Mouse (Mus musculus): Measurements from ENCODE around the gene Fyco1. TPM values are rescaled to one million over a fixed set of nuclear protein-coding genes. Genes with fewer than 3 reads are reported as not detected.

Fyco1 gene
- total and polyA plus RNA-seq, 2 experiments: 5.9 to 22.9 TPM

GRCm38 (mm10) chr9:123849976-123850695 lies 1.6 kb downstream of the Fyco1 start:
- Histone ChIP-seq H3K4me3 (ENCODE audit: insufficient read depth, low read depth, low read length) (peak overlapping the region; percentile 21; the same call in 1 of the 2 replicates), H3K79me2 (ENCODE audit: control insufficient read depth, insufficient read depth, low read length) (peaks cover 16% of the 10 kb centered on the region; the same call in 1 of the 2 replicates), H3K4me1 (ENCODE audit: control insufficient read depth, insufficient read depth, low read length) (peaks cover 11% of the 10 kb centered on the region), H3K9ac (ENCODE audit: low read depth, low read length) (peak overlapping the region; percentile 42), H3K27me3 (ENCODE audit: control insufficient read depth, insufficient read depth, low read length) (no peaks in the 10 kb centered on the region), H3K27ac (replicated peaks; ENCODE audit: insufficient read depth, low read depth, low read length) (peak overlapping the region; percentile 94), H3K36me3 (ENCODE audit: control insufficient read depth, insufficient read depth, low read length) (no peaks in the 10 kb centered on the region)
- WGBS: 8% methylated on average over 2 of the region's 2 CpGs
- no peak for TF ChIP-seq POLR2A (IDR thresholded peaks at IDR 0.05; ENCODE audit: extremely low read depth, insufficient read depth, low read length)
- DNase-seq (ENCODE audit: extremely low read depth, low read depth, low spot score): peak; percentile 63

DNA sequence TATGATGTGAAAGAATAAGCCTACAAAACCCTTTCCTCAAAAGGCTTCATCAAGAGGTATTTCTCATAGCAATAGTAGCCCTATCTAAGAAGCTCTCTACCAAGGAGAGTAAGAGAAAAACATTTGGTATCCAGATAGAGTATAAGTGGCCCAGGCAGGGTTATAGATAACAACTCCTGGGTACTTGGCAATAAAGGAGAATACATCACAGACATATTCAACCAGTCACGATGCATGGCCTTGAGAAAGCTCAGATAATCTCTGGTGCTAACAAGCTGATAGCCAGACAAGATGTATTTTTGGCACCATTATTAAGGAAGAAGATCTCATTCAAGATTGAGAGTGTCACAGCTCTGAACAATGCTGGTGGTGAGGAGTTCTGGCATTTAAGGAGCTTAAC lies 5.2 kb downstream of the Fyco1 start:
- no peak overlapping the region for H3K4me3 ChIP-seq (ENCODE audit: insufficient read depth, low read depth, low read length)
- WGBS: 67% methylated on average over 1 of the region's 1 CpGs
- peaks cover 16% of the 10 kb centered on the region; the same call in 1 of the 2 replicates for H3K79me2 ChIP-seq (ENCODE audit: control insufficient read depth, insufficient read depth, low read length)
- no peak for TF ChIP-seq CTCF (IDR thresholded peaks at IDR 0.05; ENCODE audit: low read depth, low read length)
- no peak for TF ChIP-seq POLR2A (IDR thresholded peaks at IDR 0.05; ENCODE audit: extremely low read depth, insufficient read depth, low read length)
- H3K27me3 ChIP-seq (ENCODE audit: control insufficient read depth, insufficient read depth, low read length): no peaks in the 10 kb centered on the region
- no peak overlapping the region for H3K9ac ChIP-seq (ENCODE audit: low read depth, low read length)
- DNase-seq (ENCODE audit: extremely low read depth, low read depth, low spot score): no peak
- no peak overlapping the region for H3K27ac ChIP-seq (replicated peaks; ENCODE audit: insufficient read depth, low read depth, low read length)
- peaks cover 8% of the 10 kb centered on the region for H3K4me1 ChIP-seq (ENCODE audit: control insufficient read depth, insufficient read depth, low read length)
- peaks cover 20% of the 10 kb centered on the region for H3K36me3 ChIP-seq (ENCODE audit: control insufficient read depth, insufficient read depth, low read length)

GRCm38 (mm10) chr9:123845120-123845519 lies 6.6 kb downstream of the Fyco1 start:
- Histone ChIP-seq H3K27me3 (ENCODE audit: control insufficient read depth, insufficient read depth, low read length) (no peaks in the 10 kb centered on the region), H3K4me1 (ENCODE audit: control insufficient read depth, insufficient read depth, low read length) (peaks cover 5% of the 10 kb centered on the region), H3K79me2 (ENCODE audit: control insufficient read depth, insufficient read depth, low read length) (peaks cover 15% of the 10 kb centered on the region; the same call in 1 of the 2 replicates), H3K4me3 (ENCODE audit: insufficient read depth, low read depth, low read length) (no peak overlapping the region), H3K9ac (ENCODE audit: low read depth, low read length) (no peak overlapping the region), H3K27ac (replicated peaks; ENCODE audit: insufficient read depth, low read depth, low read length) (no peak overlapping the region), H3K36me3 (ENCODE audit: control insufficient read depth, insufficient read depth, low read length) (peaks cover 33% of the 10 kb centered on the region)
- 61% methylated on average over 3 of the region's 3 CpGs for whole genome bisulfite sequencing
- TF ChIP-seq CTCF (IDR thresholded peaks at IDR 0.05; ENCODE audit: low read depth, low read length) (no peak), POLR2A (IDR thresholded peaks at IDR 0.05; ENCODE audit: extremely low read depth, insufficient read depth, low read length) (no peak)
- DNase-seq (ENCODE audit: extremely low read depth, low read depth, low spot score): no peak

DNA sequence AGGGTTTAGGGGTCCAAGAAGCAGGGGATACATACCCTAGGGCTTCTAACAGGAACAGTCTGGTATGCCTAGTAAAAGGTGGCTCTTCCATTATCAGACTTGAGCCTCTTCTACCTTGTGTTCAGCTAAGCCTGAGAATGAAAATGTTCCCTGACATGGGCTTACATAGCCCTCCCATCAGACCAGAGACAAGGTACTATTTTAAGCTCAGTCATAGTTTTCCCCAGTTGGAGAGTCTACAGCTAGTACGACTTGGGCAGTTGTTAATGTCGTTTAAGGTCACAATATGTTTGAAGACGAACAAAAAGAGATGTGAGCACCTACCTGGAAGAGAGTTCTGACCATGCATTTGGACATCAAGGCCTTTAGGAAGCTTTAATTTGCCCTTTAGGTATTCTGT lies 7.2 kb downstream of the Fyco1 start:
- Histone ChIP-seq H3K4me3 (ENCODE audit: insufficient read depth, low read depth, low read length) (no peak overlapping the region), H3K27me3 (ENCODE audit: control insufficient read depth, insufficient read depth, low read length) (no peaks in the 10 kb centered on the region), H3K27ac (replicated peaks; ENCODE audit: insufficient read depth, low read depth, low read length) (no peak overlapping the region), H3K36me3 (ENCODE audit: control insufficient read depth, insufficient read depth, low read length) (peaks cover 39% of the 10 kb centered on the region), H3K9ac (ENCODE audit: low read depth, low read length) (no peak overlapping the region), H3K79me2 (ENCODE audit: control insufficient read depth, insufficient read depth, low read length) (peaks cover 10% of the 10 kb centered on the region; the same call in 1 of the 2 replicates), H3K4me1 (ENCODE audit: control insufficient read depth, insufficient read depth, low read length) (no peaks in the 10 kb centered on the region)
- WGBS: 84% methylated on average over 3 of the region's 3 CpGs
- no peak for TF ChIP-seq CTCF (IDR thresholded peaks at IDR 0.05; ENCODE audit: low read depth, low read length)
- no peak for TF ChIP-seq POLR2A (IDR thresholded peaks at IDR 0.05; ENCODE audit: extremely low read depth, insufficient read depth, low read length)
- no peak for DNase-seq (ENCODE audit: extremely low read depth, low read depth, low spot score)

DNA sequence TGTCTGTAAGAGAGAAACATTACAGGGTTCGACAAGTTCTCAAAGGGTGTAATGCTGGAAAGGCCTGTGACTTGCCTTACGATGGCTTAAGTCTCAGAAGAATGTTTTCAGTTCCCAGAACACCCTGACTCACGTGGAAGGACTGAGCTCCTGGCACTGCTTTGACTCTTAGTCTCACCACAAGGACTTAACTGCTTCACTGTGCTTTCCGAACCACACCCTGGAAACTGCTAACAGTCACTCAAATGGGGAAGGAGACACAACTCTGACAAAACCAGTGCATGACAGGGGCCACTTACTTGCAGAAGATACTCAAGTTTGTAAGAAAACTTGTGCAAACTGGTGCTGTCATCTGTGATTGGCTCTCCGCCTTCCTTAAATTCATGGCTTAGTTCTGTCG lies 11.5 kb downstream of the Fyco1 start:
- no peak for DNase-seq (ENCODE audit: extremely low read depth, low read depth, low spot score)
- no peaks in the 10 kb centered on the region for H3K27me3 ChIP-seq (ENCODE audit: control insufficient read depth, insufficient read depth, low read length)
- H3K27ac ChIP-seq (replicated peaks; ENCODE audit: insufficient read depth, low read depth, low read length): no peak overlapping the region
- 89% methylated on average over 6 of the region's 6 CpGs for WGBS
- H3K9ac ChIP-seq (ENCODE audit: low read depth, low read length): no peak overlapping the region
- H3K36me3 ChIP-seq (ENCODE audit: control insufficient read depth, insufficient read depth, low read length): peaks cover 77% of the 10 kb centered on the region
- no peaks in the 10 kb centered on the region for H3K4me1 ChIP-seq (ENCODE audit: control insufficient read depth, insufficient read depth, low read length)
- no peak overlapping the region for H3K4me3 ChIP-seq (ENCODE audit: insufficient read depth, low read depth, low read length)
- TF ChIP-seq CTCF (IDR thresholded peaks at IDR 0.05; ENCODE audit: low read depth, low read length): no peak
- no peak for TF ChIP-seq POLR2A (IDR thresholded peaks at IDR 0.05; ENCODE audit: extremely low read depth, insufficient read depth, low read length)
- H3K79me2 ChIP-seq (ENCODE audit: control insufficient read depth, insufficient read depth, low read length): no peaks in the 10 kb centered on the region

DNA sequence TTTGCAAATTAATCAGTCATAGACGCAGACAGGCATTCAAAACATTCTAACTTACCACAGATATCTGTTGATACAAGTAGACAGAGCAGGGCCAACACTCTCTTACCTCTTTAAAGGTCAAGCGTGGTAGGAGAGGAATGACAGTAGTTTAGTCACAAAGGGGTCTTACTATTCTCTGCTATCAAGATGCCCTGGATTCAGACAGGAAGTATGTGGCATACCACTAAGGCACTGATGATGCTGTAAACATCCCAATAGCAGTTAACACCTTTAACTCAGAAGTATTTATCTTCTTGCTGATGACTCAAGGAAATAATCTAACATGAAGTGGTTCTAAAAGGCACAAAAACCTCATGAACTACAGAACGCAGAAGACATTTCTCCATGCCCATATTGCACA lies 15.8 kb downstream of the Fyco1 start:
- Histone ChIP-seq H3K27me3 (ENCODE audit: control insufficient read depth, insufficient read depth, low read length) (no peaks in the 10 kb centered on the region), H3K79me2 (ENCODE audit: control insufficient read depth, insufficient read depth, low read length) (no peaks in the 10 kb centered on the region), H3K4me1 (ENCODE audit: control insufficient read depth, insufficient read depth, low read length) (no peaks in the 10 kb centered on the region), H3K27ac (replicated peaks; ENCODE audit: insufficient read depth, low read depth, low read length) (no peak overlapping the region), H3K36me3 (ENCODE audit: control insufficient read depth, insufficient read depth, low read length) (peaks cover 84% of the 10 kb centered on the region), H3K9ac (ENCODE audit: low read depth, low read length) (no peak overlapping the region), H3K4me3 (ENCODE audit: insufficient read depth, low read depth, low read length) (no peak overlapping the region)
- no peak for TF ChIP-seq POLR2A (IDR thresholded peaks at IDR 0.05; ENCODE audit: extremely low read depth, insufficient read depth, low read length)
- TF ChIP-seq CTCF (IDR thresholded peaks at IDR 0.05; ENCODE audit: low read depth, low read length): no peak
- 93% methylated on average over 3 of the region's 3 CpGs for WGBS
- no peak for DNase-seq (ENCODE audit: extremely low read depth, low read depth, low spot score)
